Mouse (Mus musculus) heart, postnatal 0 days (tissue): ENCODE measurements around the gene Dnal4. TPM values are rescaled to one million over a fixed set of nuclear protein-coding genes. Genes with fewer than 3 reads are reported as not detected.
"Not testable (repeated sequence)": the region's sequence is repeated elsewhere in the genome, so short reads cannot be mapped to it uniquely, and the experiment has no call there.

Experiments
- ATAC-seq: fragments of 200-750 bp; cut with Nextera tagmentation; 2 replicates; pipeline ENCODE4 v1.8.0; 2017; ENCODE audit warnings: low read depth, moderate number of reproducible peaks, moderate library complexity; ENCODE audit not compliant: insufficient read depth
- DNase-seq: peaks from one replicate; pipeline ENCODE4 v3.0.0-alpha.2; 2016; ENCODE audit warnings: low spot score
- H3K27ac ChIP-seq: fragments of 300-500 bp; sonication (generic); 2 replicates; pipeline ENCODE4 v1.5.1; 2014; ENCODE audit warnings: low read depth, mild to moderate bottlenecking
- H3K27me3 ChIP-seq: fragments of 300-500 bp; sonication (generic); 2 replicates; pipeline ENCODE4 v1.6.1; 2014; ENCODE audit warnings: low read length, mixed read lengths; ENCODE audit not compliant: control insufficient read depth, insufficient read depth
- H3K36me3 ChIP-seq: fragments of 300-500 bp; sonication (generic); replicated peaks from 2 replicates; pipeline ENCODE4 v1.6.1; 2014; ENCODE audit warnings: low read length, mixed read lengths; ENCODE audit not compliant: control insufficient read depth, insufficient read depth
- H3K4me1 ChIP-seq: fragments of 300-500 bp; sonication (generic); 2 replicates; pipeline ENCODE4 v1.6.1; 2014; ENCODE audit warnings: antibody characterized with exemption; ENCODE audit not compliant: control insufficient read depth, insufficient read depth
- H3K4me2 ChIP-seq: fragments of 300-500 bp; sonication (generic); 2 replicates; pipeline ENCODE4 v1.6.1; 2014; ENCODE audit warnings: low read depth, mild to moderate bottlenecking, low read length, moderate library complexity
- H3K4me3 ChIP-seq: fragments of 300-500 bp; sonication (generic); 2 replicates; pipeline ENCODE4 v1.5.1; 2014; ENCODE audit warnings: low read depth, low read length
- H3K9ac ChIP-seq: fragments of 300-500 bp; sonication (generic); replicated peaks from 2 replicates; pipeline ENCODE4 v1.6.1; 2014; ENCODE audit warnings: low read depth, low read length, mixed read lengths
- H3K9me3 ChIP-seq: fragments of 300-500 bp; sonication (generic); replicated peaks from 2 replicates; pipeline ENCODE4 v1.6.1; 2016; ENCODE audit warnings: low read length; ENCODE audit not compliant: control insufficient read depth
- CTCF ChIP-seq: IDR thresholded peaks from 2 replicates; pipeline ENCODE4 v1.5.1; 2016; ENCODE audit warnings: antibody characterized with exemption, control low read depth, low read depth
- EP300 ChIP-seq: IDR thresholded peaks from 2 replicates; pipeline ENCODE4 v1.6.1; 2016; ENCODE audit warnings: antibody characterized with exemption, low read depth
- WGBS: fragments of 180-500 bp; shearing (Covaris S2); extraction: QIAGEN DNeasy Blood & Tissue Kit; methylation state at CpG from one replicate; pipeline ENCODE4 v1.1.7; 2014; 5-methylcytosine and 5-hydroxymethylcytosine counted together
- polyA plus RNA-seq: library from polyadenylated mRNA; unstranded; fragments of >200 nt; fragmentation: Nextera tagmentation; extraction: Ambion mirVana; gene quantifications from 2 replicates; pipeline ENCODE4 v1.2.1, GENCODE M21; 2015
- total RNA-seq: library from RNA; depleted of rRNA; stranded (reverse); fragments of >200 nt; gene quantifications from 2 replicates; pipeline ENCODE4 v1.2.3, GENCODE M21; 2014; ENCODE audit warnings: low replicate concordance

The Dnal4 gene
- total and polyA plus RNA-seq, 2 experiments from 2014 or later, result 35.5 TPM

DNA sequence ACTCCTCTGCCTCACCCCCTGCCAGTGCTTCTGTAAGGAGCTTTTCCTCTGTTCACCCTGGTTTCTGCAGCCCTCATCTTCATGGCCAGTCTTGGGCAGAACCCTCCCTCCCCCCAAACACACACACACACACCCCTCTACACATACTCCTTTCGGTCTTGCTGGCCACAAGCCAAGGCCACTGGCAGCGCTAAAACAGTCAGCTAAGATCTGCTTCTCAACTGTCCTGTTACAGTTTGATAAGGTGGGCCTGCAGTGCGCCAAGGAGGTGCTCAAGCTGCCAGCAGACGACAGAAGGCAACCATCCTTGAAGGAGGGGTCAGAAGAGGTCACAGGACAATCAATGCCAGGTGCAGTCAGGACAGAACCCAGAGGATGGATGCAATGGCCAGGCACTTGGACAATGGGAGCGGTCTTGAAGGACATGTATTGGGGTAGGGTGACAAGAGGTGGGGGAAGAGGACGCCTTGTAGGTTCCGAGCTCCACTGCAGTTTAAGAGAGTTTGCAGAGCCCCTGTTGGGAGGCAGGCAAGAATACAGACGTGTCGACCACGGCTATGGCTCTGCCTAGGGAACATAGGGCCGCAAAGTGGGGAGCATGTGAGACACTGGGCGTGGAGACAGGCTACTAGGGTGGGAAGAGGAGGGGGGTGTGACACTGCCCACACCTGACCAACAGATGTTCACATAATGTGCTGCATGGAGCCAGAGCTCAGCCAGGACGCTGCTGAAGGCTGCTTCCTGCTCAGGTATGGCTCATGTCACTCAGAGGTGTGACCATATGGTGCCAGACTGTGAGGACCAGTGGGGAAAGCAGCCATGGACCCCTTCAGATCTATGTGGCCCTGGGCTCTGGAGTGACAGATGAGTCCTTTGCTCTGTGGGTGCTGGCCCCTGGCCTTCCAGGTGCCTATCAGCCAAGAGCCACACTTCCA is 44.9 kb upstream of the Dnal4 start:
- no peaks in the 10 kb centered on the region for H3K27me3 ChIP-seq
- 0 out of 2 replicates have a peak overlapping the region, but pooled peaks have one; percentile 10 for H3K9ac ChIP-seq
- TF ChIP-seq EP300, result no peak
- ATAC-seq, result no peak
- H3K36me3 ChIP-seq, result peaks cover 26% of the 10 kb centered on the region
- H3K4me1 ChIP-seq, result peaks cover 9% of the 10 kb centered on the region; the same call in 1 of the 2 replicates
- no peak overlapping the region for H3K4me2 ChIP-seq
- H3K9me3 ChIP-seq, result 0 out of 2 replicates have a peak, but pooled peaks cover 4% of the 10 kb centered on the region
- WGBS, result 51% methylated on average over 13 of the region's 13 CpGs
- H3K4me3 ChIP-seq, result no peak overlapping the region
- H3K27ac ChIP-seq, result no peak overlapping the region
- no peak for DNase-seq

- no peak for ATAC-seq
- H3K27me3 ChIP-seq, result no peaks in the 10 kb centered on the region
- H3K9ac ChIP-seq, result no peak overlapping the region
- no peak for TF ChIP-seq EP300
- no peak for TF ChIP-seq CTCF
- H3K4me1 ChIP-seq, result peaks cover 9% of the 10 kb centered on the region; the same call in 1 of the 2 replicates
- no peak overlapping the region for H3K27ac ChIP-seq
- H3K4me3 ChIP-seq, result no peak overlapping the region
- 80% methylated on average over 4 of the region's 4 CpGs for WGBS
- peaks cover 7% of the 10 kb centered on the region; the same call in 1 of the 2 replicates for H3K36me3 ChIP-seq
- H3K4me2 ChIP-seq, result no peak overlapping the region
- DNase-seq, result no peak
- H3K9me3 ChIP-seq, result 0 out of 2 replicates have a peak, but pooled peaks cover 4% of the 10 kb centered on the region
Observed at GRCm38 (mm10) chr15:79818325-79818724, 40.7 kb upstream of the Dnal4 start.

- WGBS, result 34% methylated on average over 8 of the region's 8 CpGs
- Histone ChIP-seq H3K4me2 (no peak overlapping the region), H3K27ac (no peak overlapping the region), H3K9me3 (0 out of 2 replicates have a peak, but pooled peaks cover 4% of the 10 kb centered on the region), H3K4me3 (no peak overlapping the region), H3K27me3 (peaks cover 8% of the 10 kb centered on the region), H3K9ac (no peak overlapping the region), H3K36me3 (no peaks in the 10 kb centered on the region), H3K4me1 (no peaks in the 10 kb centered on the region)
- ATAC-seq (no peak), DNase-seq (no peak)
- no peak for TF ChIP-seq CTCF
- TF ChIP-seq EP300, result no peak
Observed at GRCm38 (mm10) chr15:79813666-79814258, 36.1 kb upstream of the Dnal4 start.

GRCm38 (mm10) chr15:79812840-79813239 is 35.2 kb upstream of the Dnal4 start:
- H3K4me2 ChIP-seq, H3K27ac ChIP-seq, DNase-seq, H3K36me3 ChIP-seq, H3K9ac ChIP-seq, H3K4me1 ChIP-seq, H3K9me3 ChIP-seq, ATAC-seq, H3K4me3 ChIP-seq: not testable (repeated sequence)
- WGBS, result 58% methylated on average over 2 of the region's 2 CpGs
- peaks cover 16% of the 10 kb centered on the region for H3K27me3 ChIP-seq

DNA sequence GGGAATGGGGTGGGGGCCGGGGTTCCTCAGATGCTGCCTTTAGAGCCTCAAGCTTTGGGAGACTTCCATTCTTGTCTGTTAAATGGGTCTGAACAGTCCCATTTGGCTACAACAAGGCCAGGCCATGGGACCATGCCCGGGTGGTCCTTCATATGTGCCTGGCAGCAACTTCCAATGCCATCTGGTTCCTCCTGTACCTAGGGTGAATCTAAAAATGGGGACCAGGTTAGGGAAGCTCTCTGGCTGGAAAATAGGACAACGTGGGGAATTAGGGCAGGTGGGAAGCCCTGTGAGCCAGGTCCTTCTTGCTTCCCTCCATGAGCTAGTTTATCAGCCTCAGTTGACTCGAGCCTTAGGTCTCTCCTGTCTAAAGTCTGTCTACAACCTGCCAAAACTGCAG is 33.3 kb upstream of the Dnal4 start:
- Histone ChIP-seq H3K27ac (no peak overlapping the region), H3K27me3 (peaks cover 34% of the 10 kb centered on the region), H3K4me2 (no peak overlapping the region), H3K36me3 (no peaks in the 10 kb centered on the region), H3K4me3 (no peak overlapping the region), H3K4me1 (no peaks in the 10 kb centered on the region), H3K9me3 (no peaks in the 10 kb centered on the region), H3K9ac (no peak overlapping the region)
- TF ChIP-seq EP300, result no peak
- no peak for TF ChIP-seq CTCF
- WGBS, result 61% methylated on average over 4 of the region's 4 CpGs
- ATAC-seq (no peak), DNase-seq (no peak)
